Mouse (Mus musculus): ENCODE data around the gene Me3. TPM values are rescaled to one million over a fixed set of nuclear protein-coding genes. Genes with fewer than 3 reads are reported as not detected.

The Me3 gene
- total and polyA plus RNA-seq, 2 experiments from 2014 or later = 14.7 to 15.6 TPM

- 82% methylated on average over 8 of the region's 8 CpGs for WGBS
- Histone ChIP-seq H3K9me3 (ENCODE audit: low read length) (no peaks in the 10 kb centered on the region), H3K4me1 (ENCODE audit: insufficient read depth) (no peaks in the 10 kb centered on the region), H3K4me2 (ENCODE audit: low read depth) (no peak overlapping the region), H3K9ac (no peak overlapping the region), H3K36me3 (ENCODE audit: insufficient read depth) (no peaks in the 10 kb centered on the region), H3K27ac (ENCODE audit: low read depth, low read length) (no peak overlapping the region), H3K27me3 (ENCODE audit: insufficient read depth, low read length) (no peaks in the 10 kb centered on the region), H3K4me3 (ENCODE audit: low read depth, low read length) (no peak overlapping the region)
- ATAC-seq (no peak), DNase-seq (no peak)
- no peak for TF ChIP-seq CTCF (IDR thresholded peaks at IDR 0.05; ENCODE audit: low read depth)
Measured at GRCm38 (mm10) chr7:89839721-89840120, 207.5 kb downstream of the Me3 start.

DNA sequence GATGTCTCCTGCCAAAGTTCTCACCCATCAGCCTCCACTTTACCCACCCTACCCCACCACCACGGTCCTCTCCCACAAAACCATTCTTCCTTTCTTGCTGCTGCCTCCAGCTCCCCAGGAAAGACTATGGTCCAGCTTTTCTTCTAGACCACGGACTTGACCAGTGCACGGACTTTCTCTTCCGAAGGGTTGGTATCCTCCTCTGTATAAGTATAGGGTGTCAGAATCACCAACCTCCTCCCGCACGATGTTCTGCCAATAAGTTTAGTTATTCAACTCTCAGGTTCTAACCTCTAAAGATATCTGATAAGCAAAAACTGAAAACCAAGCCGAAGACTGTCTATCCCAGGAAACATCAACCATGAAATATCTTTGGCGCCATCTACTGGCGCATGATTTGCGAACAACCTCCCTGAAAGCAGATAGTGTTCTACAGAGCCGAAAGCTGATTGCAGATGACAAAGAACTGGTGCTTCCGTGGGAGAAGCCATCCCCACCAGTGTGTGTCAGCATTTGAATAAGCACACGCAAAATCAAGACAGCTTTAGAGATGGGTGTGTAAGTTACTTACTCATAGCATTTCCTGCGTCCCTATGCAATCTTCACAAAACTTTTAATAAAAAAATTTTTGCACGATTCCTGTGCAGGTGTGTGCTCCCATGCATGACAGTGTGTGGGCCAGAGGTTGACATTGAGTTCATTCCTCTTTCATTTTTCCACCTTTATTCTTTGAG, 209.6 kb downstream of the Me3 start:
- 35% methylated on average over 15 of the region's 15 CpGs for WGBS
- H3K9ac ChIP-seq = no peak overlapping the region
- H3K4me3 ChIP-seq (ENCODE audit: low read depth, low read length) = no peak overlapping the region
- no peaks in the 10 kb centered on the region for H3K9me3 ChIP-seq (ENCODE audit: low read length)
- ATAC-seq (peak; percentile 91), DNase-seq (peak; percentile 96)
- H3K36me3 ChIP-seq (ENCODE audit: insufficient read depth) = no peaks in the 10 kb centered on the region
- H3K4me1 ChIP-seq (ENCODE audit: insufficient read depth) = no peaks in the 10 kb centered on the region
- TF ChIP-seq CTCF (IDR thresholded peaks at IDR 0.05; ENCODE audit: low read depth) = peak; percentile 93
- H3K4me2 ChIP-seq (ENCODE audit: low read depth) = no peak overlapping the region
- H3K27me3 ChIP-seq (ENCODE audit: insufficient read depth, low read length) = no peaks in the 10 kb centered on the region
- no peak overlapping the region for H3K27ac ChIP-seq (ENCODE audit: low read depth, low read length)

DNA sequence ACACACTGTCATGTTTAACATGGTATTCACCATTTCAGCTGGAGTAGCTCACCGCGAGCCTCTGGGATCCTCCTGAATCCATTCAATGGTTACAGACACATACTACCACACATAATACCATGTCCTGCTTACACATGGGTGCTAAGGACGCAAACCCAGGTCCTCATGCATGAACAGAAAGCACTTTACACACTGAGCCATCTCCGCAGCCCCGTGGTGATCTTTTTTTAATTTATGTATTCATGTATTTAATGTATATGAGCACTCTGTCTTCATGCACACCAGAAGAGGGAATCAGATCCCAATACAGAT, 210.2 kb downstream of the Me3 start:
- 91% methylated on average over 5 of the region's 5 CpGs for WGBS

DNA sequence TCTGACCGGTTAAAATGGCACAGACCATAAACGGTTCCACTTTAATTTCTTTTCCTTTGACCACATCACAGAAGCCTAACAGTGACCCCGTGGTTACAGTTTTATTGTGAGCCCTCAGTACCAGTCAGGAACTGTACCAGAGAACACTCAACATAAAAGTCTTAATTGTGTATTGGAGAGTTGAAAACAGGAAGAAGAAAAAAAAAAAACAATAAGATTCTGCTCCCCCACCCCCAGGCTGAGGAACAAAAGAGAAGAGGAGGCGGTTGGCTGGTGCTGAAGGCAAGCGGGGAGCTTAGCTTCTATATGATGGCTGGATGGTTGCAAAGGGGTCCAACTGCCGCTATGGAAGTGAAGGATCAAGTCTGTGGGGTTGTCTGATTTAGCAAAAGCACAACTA, 210.9 kb downstream of the Me3 start:
- H3K36me3 ChIP-seq (ENCODE audit: insufficient read depth) = no peaks in the 10 kb centered on the region
- no peak overlapping the region for H3K4me3 ChIP-seq (ENCODE audit: low read depth, low read length)
- H3K9me3 ChIP-seq (ENCODE audit: low read length) = no peaks in the 10 kb centered on the region
- no peak overlapping the region for H3K9ac ChIP-seq
- H3K4me2 ChIP-seq (ENCODE audit: low read depth) = no peak overlapping the region
- TF ChIP-seq CTCF (IDR thresholded peaks at IDR 0.05; ENCODE audit: low read depth) = no peak
- no peak for ATAC-seq
- no peak overlapping the region for H3K27ac ChIP-seq (ENCODE audit: low read depth, low read length)
- no peaks in the 10 kb centered on the region for H3K27me3 ChIP-seq (ENCODE audit: insufficient read depth, low read length)
- DNase-seq = no peak
- 59% methylated on average over 6 of the region's 6 CpGs for WGBS
- H3K4me1 ChIP-seq (ENCODE audit: insufficient read depth) = no peaks in the 10 kb centered on the region

More for the DNA sequence above, 210.2 kb downstream of the Me3 start:
- H3K27me3 ChIP-seq (ENCODE audit: insufficient read depth, low read length) = no peaks in the 10 kb centered on the region
- no peaks in the 10 kb centered on the region for H3K36me3 ChIP-seq (ENCODE audit: insufficient read depth)
- no peak; the same call in none of the 2 replicates for ATAC-seq
- no peaks in the 10 kb centered on the region for H3K4me1 ChIP-seq (ENCODE audit: insufficient read depth)
- H3K9ac ChIP-seq = no peak overlapping the region
- DNase-seq = no peak
- TF ChIP-seq CTCF (IDR thresholded peaks at IDR 0.05; ENCODE audit: low read depth) = no peak
- H3K9me3 ChIP-seq (ENCODE audit: low read length) = no peaks in the 10 kb centered on the region
- H3K27ac ChIP-seq (ENCODE audit: low read depth, low read length) = no peak overlapping the region
- H3K4me2 ChIP-seq (ENCODE audit: low read depth) = no peak overlapping the region
- no peak overlapping the region for H3K4me3 ChIP-seq (ENCODE audit: low read depth, low read length)

DNA sequence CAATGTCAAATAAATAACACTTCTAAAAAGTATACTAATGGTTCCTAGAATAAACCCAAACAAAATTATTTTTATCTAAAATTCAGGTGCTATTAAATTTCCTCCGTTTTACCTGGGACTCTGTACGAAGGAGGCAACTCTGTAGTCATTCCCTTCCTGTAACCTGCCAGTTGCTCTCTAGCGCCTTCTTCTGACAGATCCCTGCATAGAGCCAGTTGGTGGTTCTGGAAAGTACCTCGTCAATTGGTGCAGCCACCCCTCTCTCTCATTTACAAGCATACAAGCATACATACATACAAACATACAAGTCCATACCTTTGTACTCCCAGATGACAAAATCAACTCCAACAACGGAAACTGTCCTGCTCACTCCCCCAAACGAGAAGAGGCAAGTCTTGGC, 211.3 kb downstream of the Me3 start:
- Histone ChIP-seq H3K27me3 (ENCODE audit: insufficient read depth, low read length) (no peaks in the 10 kb centered on the region), H3K9ac (no peak overlapping the region), H3K36me3 (ENCODE audit: insufficient read depth) (no peaks in the 10 kb centered on the region), H3K4me3 (ENCODE audit: low read depth, low read length) (no peak overlapping the region), H3K27ac (ENCODE audit: low read depth, low read length) (no peak overlapping the region), H3K4me2 (ENCODE audit: low read depth) (no peak overlapping the region), H3K4me1 (ENCODE audit: insufficient read depth) (no peaks in the 10 kb centered on the region), H3K9me3 (ENCODE audit: low read length) (no peaks in the 10 kb centered on the region)
- 26% methylated on average over 6 of the region's 6 CpGs for WGBS
- ATAC-seq = no peak
- peak; percentile 64 for TF ChIP-seq CTCF (IDR thresholded peaks at IDR 0.05; ENCODE audit: low read depth)
- no peak for DNase-seq

- Histone ChIP-seq H3K4me3 (ENCODE audit: low read depth, low read length) (no peak overlapping the region), H3K9me3 (ENCODE audit: low read length) (no peaks in the 10 kb centered on the region), H3K27me3 (ENCODE audit: insufficient read depth, low read length) (no peaks in the 10 kb centered on the region), H3K9ac (no peak overlapping the region), H3K4me2 (ENCODE audit: low read depth) (no peak overlapping the region), H3K36me3 (ENCODE audit: insufficient read depth) (no peaks in the 10 kb centered on the region), H3K27ac (ENCODE audit: low read depth, low read length) (no peak overlapping the region), H3K4me1 (ENCODE audit: insufficient read depth) (no peaks in the 10 kb centered on the region)
- WGBS = 49% methylated on average over 4 of the region's 4 CpGs
- DNase-seq (no peak), ATAC-seq (no peak)
- TF ChIP-seq CTCF (IDR thresholded peaks at IDR 0.05; ENCODE audit: low read depth) = no peak
Measured at GRCm38 (mm10) chr7:89845669-89846068, 213.5 kb downstream of the Me3 start.

DNA sequence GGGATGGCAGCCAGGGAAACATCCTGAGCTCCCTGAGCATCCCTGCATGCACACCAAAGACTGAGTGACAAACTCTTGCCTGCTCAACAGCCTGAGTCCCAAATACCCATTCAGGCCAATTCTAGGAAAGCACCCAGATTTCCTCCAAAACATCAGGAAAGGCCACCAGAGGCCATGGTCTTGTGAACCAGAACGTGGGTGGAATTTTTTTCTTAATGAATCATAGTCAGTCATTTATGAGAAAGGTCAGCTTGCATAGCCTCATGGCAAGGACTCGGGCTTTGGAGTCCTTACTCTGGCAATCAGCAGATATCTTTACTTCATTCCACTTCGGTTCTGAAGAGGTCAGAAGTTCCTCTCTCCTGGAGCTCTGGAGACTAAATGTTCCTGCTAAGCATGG, 218.3 kb downstream of the Me3 start:
- Histone ChIP-seq H3K27me3 (ENCODE audit: insufficient read depth, low read length) (no peaks in the 10 kb centered on the region), H3K9me3 (ENCODE audit: low read length) (no peaks in the 10 kb centered on the region), H3K4me1 (ENCODE audit: insufficient read depth) (no peaks in the 10 kb centered on the region), H3K4me2 (ENCODE audit: low read depth) (no peak overlapping the region), H3K27ac (ENCODE audit: low read depth, low read length) (no peak overlapping the region), H3K9ac (no peak overlapping the region), H3K4me3 (ENCODE audit: low read depth, low read length) (no peak overlapping the region), H3K36me3 (ENCODE audit: insufficient read depth) (no peaks in the 10 kb centered on the region)
- ATAC-seq = no peak
- 86% methylated on average over 3 of the region's 3 CpGs for WGBS
- DNase-seq = no peak
- no peak for TF ChIP-seq CTCF (IDR thresholded peaks at IDR 0.05; ENCODE audit: low read depth)

Data from forebrain, postnatal 0 days (tissue).